8 mouse cellular contexts compared by ENCODE assay signal in genomic region chr10:41716029-41716897, GRCm38 (mm10). TPM values are rescaled to one million over a fixed set of nuclear protein-coding genes. Genes with fewer than 3 reads are reported as not detected.
A peak's percentile ranks its signal among the peaks of the same experiment; 100 is the strongest.
DNase-seq lines count a peak whose midpoint lies in the region; ATAC-seq lines count a peak whose summit lies in the region.

Ccdc162 (minus strand) TSS chr10:41716634.

- no peaks in the 10 kb centered on the region for H3K27me3 ChIP-seq in hindbrain, embryonic 11.5 days (ENCODE audit: control insufficient read depth, insufficient read depth, low read length)

- no peak within 1 kb of the TSS for H3K4me3 ChIP-seq in hindbrain, embryonic 11.5 days (ENCODE audit: low read depth, low read length)

- peak; percentile 18 to 44 for DNase-seq in kidney, postnatal 25 days
- no peak for DNase-seq in kidney, adult 18-20 months
- peak; percentile 20 for DNase-seq in embryo, embryonic 9.5 days (ENCODE audit: extremely low spot score)
- peak; percentile 31 for DNase-seq in hindbrain, embryonic 11.5 days (ENCODE audit: low spot score)
- peak; percentile 44 for DNase-seq in lung, postnatal 36 days
- no peak for DNase-seq in thymus, postnatal 4 days
- no peak for DNase-seq in adrenal gland, postnatal 4 days (ENCODE audit: low spot score in 2 of 2)
- DNase-seq in urinary bladder, postnatal 10 days (ENCODE audit: low spot score), result no peak

- H3K9ac ChIP-seq in hindbrain, embryonic 11.5 days (ENCODE audit: low read depth, low read length), result no peak within 1 kb of the TSS

- H3K4me1 ChIP-seq in hindbrain, embryonic 11.5 days (replicated peaks; ENCODE audit: control insufficient read depth, insufficient read depth, low read length), result peaks cover 6% of the 10 kb centered on the region; the same call in 1 of the 2 replicates

- H3K27ac ChIP-seq in hindbrain, embryonic 11.5 days (ENCODE audit: low read depth, low read length), result no peak within 1 kb of the TSS

- ATAC-seq in hindbrain, embryonic 11.5 days (ENCODE audit: low FRiP score), result peak; percentile 38; the same call in 1 of the 2 replicates

- no peaks in the 10 kb centered on the region for H3K36me3 ChIP-seq in hindbrain, embryonic 11.5 days (ENCODE audit: control insufficient read depth, insufficient read depth, low read length)

- H3K4me2 ChIP-seq in hindbrain, embryonic 11.5 days (replicated peaks; ENCODE audit: low read depth, low read length), result no peak within 1 kb of the TSS

- no peaks in the 10 kb centered on the region for H3K9me3 ChIP-seq in hindbrain, embryonic 11.5 days (ENCODE audit: control insufficient read depth, low read length)

- WGBS in hindbrain, embryonic 11.5 days, result 42% methylated on average over 15 of the region's 15 CpGs

RNA-seq across cellular contexts. Expression of gene Ccdc162, which starts in this region (rescaled TPM):
- 0.74 and 0.92 TPM in 2 replicates for polyA plus RNA-seq in hindbrain, embryonic 11.5 days (2014; fragmentation: Nextera tagmentation; extraction: Ambion mirVana)
- total RNA-seq in adrenal gland, postnatal 4 days (2021), result under 1 TPM; 0.31 to 0.76 TPM

Comparison
In these comparisons a context has a peak if more than half of its experiments do, and no peak if none do; other contexts are left out.
1. DNase-seq: peak in kidney, postnatal 25 days (2 of 2), embryo, embryonic 9.5 days (single experiment) and lung, postnatal 36 days (single experiment); none in kidney, adult 18-20 months (single experiment), thymus, postnatal 4 days (single experiment), adrenal gland, postnatal 4 days (0 of 2) and urinary bladder, postnatal 10 days (single experiment).
2. Peak in DNase-seq and ATAC-seq in hindbrain, embryonic 11.5 days; RNA of the gene not detected or under 1 TPM.